Mouse (Mus musculus): Measurements from ENCODE around the gene Ntm. TPM values are rescaled to one million over a fixed set of nuclear protein-coding genes. Genes with fewer than 3 reads are reported as not detected.

The Ntm gene
- 100 to 1,000 TPM; 136 to 166 TPM for total RNA-seq (2021)
- long read RNA-seq, experiment 1, partial matches to known transcripts = 16 of 22 reads
- long read RNA-seq, experiment 1, other reads (novel, unspliced or antisense) = 5 of 22 reads
- long read RNA-seq, experiment 2, partial matches to known transcripts = 25 of 36 reads
- long read RNA-seq, experiment 2, other reads (novel, unspliced or antisense) = 11 of 36 reads

DNA sequence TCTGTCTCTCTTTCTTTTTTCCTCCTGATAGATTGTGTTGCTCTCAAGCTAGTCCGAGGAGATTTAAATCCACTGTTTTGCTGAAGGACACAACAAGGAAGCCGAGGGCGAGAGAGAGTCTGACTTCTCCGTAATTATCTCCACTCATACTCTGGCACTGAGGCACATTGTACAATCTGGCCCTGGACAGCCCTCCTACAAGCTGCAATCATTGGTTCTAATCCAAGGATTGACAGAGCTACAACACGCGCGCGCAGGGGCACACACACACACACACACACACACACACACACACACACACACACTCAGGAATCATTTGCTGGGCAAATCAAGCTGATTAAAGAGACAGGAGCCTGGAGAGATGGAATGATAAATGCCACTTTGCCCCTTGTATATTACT, at the start of gene Ntm:
TSS of gene Ntm (minus strand) at position 164 of the 400 bp plus-strand sequence.
- peak; percentile 67 to 79 for DNase-seq (ENCODE audit: low spot score in 2 of 2)

DNA sequence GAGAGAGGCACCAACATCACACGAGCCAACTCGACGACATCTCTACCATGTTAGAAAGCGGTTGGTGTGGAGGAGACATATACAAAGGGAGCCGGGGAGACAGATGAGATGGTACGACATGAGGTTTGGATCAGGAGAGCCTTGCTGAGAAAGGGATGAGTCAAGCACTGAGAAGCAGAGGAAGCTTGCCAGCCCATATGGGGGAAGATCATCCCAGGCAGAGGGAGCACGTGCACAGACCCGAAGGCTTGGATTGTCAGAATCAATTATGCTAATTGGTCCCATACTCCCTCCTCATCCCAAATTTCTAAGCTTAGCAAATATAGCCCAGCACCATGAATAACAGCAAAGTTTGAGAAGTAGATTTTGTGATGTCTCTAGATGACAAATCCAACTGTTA, 42.8 kb upstream of the Ntm start:
- peak in 1 of 2 experiments; percentile 46 for DNase-seq (ENCODE audit: low spot score in 2 of 2)

DNA sequence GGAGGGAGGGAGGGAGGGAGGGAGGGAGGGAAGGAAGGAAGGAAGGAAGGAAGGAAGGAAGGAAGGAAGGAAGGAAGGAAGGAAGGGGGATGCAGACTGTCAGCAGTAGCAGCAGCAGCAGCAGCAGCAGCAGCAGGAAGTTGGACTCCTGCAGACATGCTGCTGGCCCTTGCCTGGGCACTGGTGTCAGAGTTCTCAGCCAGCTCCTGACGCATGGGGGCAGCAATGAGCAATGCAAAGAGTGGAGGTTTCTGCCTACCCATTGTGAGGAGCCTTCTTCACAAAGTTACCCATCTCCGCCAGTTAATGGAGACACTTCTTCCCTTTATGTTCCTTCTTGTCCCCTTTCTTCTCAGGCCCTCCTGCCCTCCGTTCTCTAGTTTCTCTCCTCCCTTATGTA, 40.7 kb upstream of the Ntm start:
- DNase-seq (ENCODE audit: low spot score in 2 of 2) = peak; percentile 35 to 65

DNA sequence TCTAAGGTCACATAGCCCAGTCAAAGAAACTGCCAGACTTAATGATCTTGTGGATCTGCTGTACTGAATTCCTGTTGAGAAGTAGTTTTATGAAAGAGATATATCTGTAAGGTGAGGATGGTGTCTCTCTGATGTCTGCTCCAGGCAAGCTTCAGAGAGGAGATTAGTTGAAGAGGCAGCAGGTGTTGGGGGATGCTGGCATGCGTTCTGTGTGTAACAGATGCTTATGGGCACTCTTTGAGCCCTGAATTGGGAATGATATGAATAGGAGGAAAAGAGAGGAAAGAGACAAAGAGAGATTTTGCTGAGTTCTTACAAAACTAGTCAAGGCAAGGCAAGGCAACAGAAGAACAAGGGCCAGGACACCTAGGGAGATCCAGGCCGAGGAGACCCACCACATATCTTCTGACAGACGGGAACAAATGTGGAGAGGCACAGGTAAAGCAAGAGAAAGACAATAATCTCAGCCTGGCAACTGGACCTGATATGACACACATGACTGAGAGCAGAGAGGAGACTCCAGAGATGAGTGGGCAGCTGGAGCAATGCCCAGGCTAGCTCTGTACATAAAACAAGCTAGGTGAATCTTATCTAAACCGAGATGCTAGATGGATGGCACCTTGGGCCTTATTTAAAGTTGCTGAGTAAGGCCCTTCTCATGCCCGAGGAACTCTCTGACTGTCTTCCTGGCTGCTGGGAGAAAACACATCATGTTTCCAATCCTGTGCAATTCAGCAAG, 18.4 kb upstream of the Ntm start:
- DNase-seq (ENCODE audit: low spot score in 2 of 2) = no peak

- DNase-seq (ENCODE audit: low spot score in 2 of 2) = peak; percentile 28 to 48
Measured at GRCm38 (mm10) chr9:29961954-29962867, 730 bp downstream of the Ntm start.

- no peak for DNase-seq (ENCODE audit: low spot score in 2 of 2)
Measured at GRCm38 (mm10) chr9:29961512-29961911, 1.4 kb downstream of the Ntm start.

GRCm38 (mm10) chr9:29960741-29961140, 2.2 kb downstream of the Ntm start:
- no peak for DNase-seq (ENCODE audit: low spot score in 2 of 2)

GRCm38 (mm10) chr9:29960236-29960635, 2.7 kb downstream of the Ntm start:
- no peak for DNase-seq (ENCODE audit: low spot score in 2 of 2)

GRCm38 (mm10) chr9:29956936-29957335, 6.0 kb downstream of the Ntm start:
- no peak for DNase-seq (ENCODE audit: low spot score in 2 of 2)

GRCm38 (mm10) chr9:29954031-29954430, 8.9 kb downstream of the Ntm start:
- peak; percentile 58 to 81 for DNase-seq (ENCODE audit: low spot score in 2 of 2)

- DNase-seq (ENCODE audit: low spot score in 2 of 2) = peak in 1 of 2 experiments; percentile 67
Measured at GRCm38 (mm10) chr9:29949041-29949440, 13.9 kb downstream of the Ntm start.

- no peak for DNase-seq (ENCODE audit: low spot score in 2 of 2)
Measured at GRCm38 (mm10) chr9:29943209-29944070, 19.5 kb downstream of the Ntm start.

GRCm38 (mm10) chr9:29942183-29942952, 20.6 kb downstream of the Ntm start:
- peak in 1 of 2 experiments; percentile 28 for DNase-seq (ENCODE audit: low spot score in 2 of 2)

DNA sequence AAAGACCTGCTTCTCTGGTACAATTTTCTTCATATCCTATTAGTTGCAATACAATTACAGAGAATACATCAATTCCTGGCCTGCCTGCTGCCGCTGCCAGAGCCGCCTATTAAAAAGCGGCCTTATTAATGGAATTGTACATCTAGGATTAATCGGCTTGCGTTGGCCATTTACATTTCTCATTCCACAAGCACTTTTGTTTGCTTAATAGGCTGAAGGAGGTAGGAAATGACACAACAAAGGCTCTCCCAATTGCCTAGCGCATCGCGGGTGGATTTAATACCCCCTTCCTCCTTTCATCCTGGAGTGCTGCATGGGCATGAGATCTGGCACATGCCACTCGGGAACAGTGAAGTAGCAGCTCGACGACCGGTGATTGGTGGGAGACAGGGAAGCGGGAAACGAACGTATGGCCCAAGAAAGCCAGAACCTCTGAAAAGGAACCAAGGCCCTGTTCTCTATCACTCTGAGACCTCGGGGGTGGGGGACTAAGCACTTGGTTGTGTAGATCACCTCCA, 23.4 kb downstream of the Ntm start:
- no peak for DNase-seq (ENCODE audit: low spot score in 2 of 2)

- DNase-seq (ENCODE audit: low spot score in 2 of 2) = no peak
Measured at GRCm38 (mm10) chr9:29928796-29929195, 34.1 kb downstream of the Ntm start.

DNA sequence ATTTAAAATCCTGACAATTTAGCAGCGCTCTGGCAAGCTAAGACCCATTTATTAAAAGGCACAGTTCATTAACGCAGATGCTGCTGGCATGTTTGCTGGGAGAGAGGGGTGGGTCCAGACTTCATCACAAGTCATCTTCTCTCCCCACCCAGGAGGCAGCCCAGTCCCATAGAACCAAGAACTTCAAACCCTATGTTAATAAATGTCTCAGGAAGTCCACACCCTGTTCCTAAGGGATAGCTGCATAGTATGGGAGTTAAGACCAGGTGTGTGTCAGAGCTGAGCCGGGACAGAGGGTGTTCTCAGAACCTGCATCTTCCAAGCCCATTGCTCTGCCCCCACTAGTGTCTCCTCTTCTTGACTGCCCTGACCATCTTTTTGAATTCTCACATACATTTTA, 37.6 kb downstream of the Ntm start:
- DNase-seq (ENCODE audit: low spot score in 2 of 2) = no peak

DNA sequence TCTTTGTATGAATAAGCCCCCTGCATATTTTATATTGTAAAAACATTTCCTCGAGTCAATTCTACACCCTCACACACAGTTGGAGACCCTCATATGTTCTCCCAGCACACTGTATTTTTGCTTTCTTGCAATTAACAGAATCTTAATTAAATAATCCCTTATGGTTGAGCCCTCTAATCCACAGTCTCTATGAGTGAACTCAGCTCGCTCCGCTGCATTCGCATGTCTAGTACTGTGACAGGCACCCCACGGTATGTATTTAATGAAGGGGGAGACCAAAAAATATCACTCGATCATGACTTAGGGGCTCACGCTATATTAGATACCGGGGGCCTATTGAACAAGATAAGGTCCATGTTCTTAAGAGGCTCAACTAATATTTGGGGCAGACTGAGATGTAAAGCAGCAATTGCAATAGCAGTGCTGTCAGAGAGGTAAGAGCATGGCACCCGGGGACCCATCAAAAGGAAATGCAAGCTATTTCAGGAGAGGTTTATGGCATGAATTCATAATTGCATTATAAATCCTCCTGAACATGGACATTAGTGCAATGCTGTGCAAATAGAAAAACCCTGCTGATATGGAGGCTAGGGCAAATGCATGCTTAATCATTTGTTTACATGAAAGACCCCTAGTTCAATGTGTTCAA, 64.4 kb downstream of the Ntm start:
- no peak for DNase-seq (ENCODE audit: low spot score in 2 of 2)

- no peak for DNase-seq (ENCODE audit: low spot score in 2 of 2)
Measured at GRCm38 (mm10) chr9:29897448-29897847, 65.5 kb downstream of the Ntm start.

DNA sequence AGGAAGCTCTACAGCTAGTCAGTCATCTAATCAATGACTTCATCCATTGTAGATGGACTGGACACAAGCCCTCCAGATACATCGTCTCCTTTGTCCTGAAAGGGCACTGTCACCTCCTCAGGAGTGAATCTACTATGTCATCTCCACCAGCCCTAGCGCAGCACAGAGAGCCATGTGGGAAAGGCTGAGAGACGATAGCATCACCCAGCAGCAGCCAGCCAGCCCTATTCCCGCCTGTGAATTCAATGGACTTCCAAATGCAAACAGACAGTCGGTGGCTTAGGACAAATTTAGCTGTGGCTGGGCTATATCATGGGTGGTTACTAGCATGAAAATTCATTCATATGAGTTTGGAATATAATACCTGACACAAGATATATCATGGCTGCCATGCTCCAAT, 70.1 kb downstream of the Ntm start:
- no peak for DNase-seq (ENCODE audit: low spot score in 2 of 2)

All from layer of hippocampus, postnatal 14 days (tissue).